Mouse (Mus musculus) lung, postnatal 36 days (tissue): ENCODE results near the gene Nkapl.

ENCODE experiments used
- DNase-seq: peaks from one replicate; pipeline ENCODE4 v3.0.0; 2022; ENCODE audit warnings: mixed read lengths

Nkapl gene

GRCm38 (mm10) chr13:21423301-21423700 is 45.0 kb downstream of the Nkapl start:
- no peak for DNase-seq

- DNase-seq = no peak
These were observed 49.4 kb downstream of the Nkapl start for GRCm38 (mm10) chr13:21418865-21419264.

GRCm38 (mm10) chr13:21417298-21418010 is 50.9 kb downstream of the Nkapl start:
- DNase-seq = no peak
